Mouse (Mus musculus): ENCODE measurements around the gene Lrrc7.

Lrrc7 gene

GRCm38 (mm10) chr3:158362091-158362490, 199.9 kb downstream of the Lrrc7 start:
- no peak for DNase-seq

GRCm38 (mm10) chr3:158356706-158357105, 205.3 kb downstream of the Lrrc7 start:
- DNase-seq: no peak

GRCm38 (mm10) chr3:158356194-158356593, 205.8 kb downstream of the Lrrc7 start:
- DNase-seq: no peak

- no peak for DNase-seq
Measured at GRCm38 (mm10) chr3:158340808-158341207, 221.2 kb downstream of the Lrrc7 start.

- no peak for DNase-seq
Measured at GRCm38 (mm10) chr3:158330085-158330484, 231.9 kb downstream of the Lrrc7 start.

GRCm38 (mm10) chr3:158310391-158310790, 251.6 kb downstream of the Lrrc7 start:
- no peak for DNase-seq

- DNase-seq: no peak
Measured at GRCm38 (mm10) chr3:158307415-158307814, 254.6 kb downstream of the Lrrc7 start.

- no peak for DNase-seq
Measured at GRCm38 (mm10) chr3:158298732-158299131, 263.3 kb downstream of the Lrrc7 start.

GRCm38 (mm10) chr3:158295041-158295440, 267.0 kb downstream of the Lrrc7 start:
- DNase-seq: no peak

GRCm38 (mm10) chr3:158284431-158284830, 277.6 kb downstream of the Lrrc7 start:
- DNase-seq: no peak

GRCm38 (mm10) chr3:158278631-158279030, 283.4 kb downstream of the Lrrc7 start:
- DNase-seq: no peak

GRCm38 (mm10) chr3:158272700-158273099, 289.3 kb downstream of the Lrrc7 start:
- no peak for DNase-seq

GRCm38 (mm10) chr3:158270887-158271286, 291.1 kb downstream of the Lrrc7 start:
- no peak for DNase-seq

- no peak for DNase-seq
Measured at GRCm38 (mm10) chr3:158252576-158252975, 309.4 kb downstream of the Lrrc7 start.

- no peak for DNase-seq
Measured at GRCm38 (mm10) chr3:158247672-158248071, 314.3 kb downstream of the Lrrc7 start.

- DNase-seq: no peak
Measured at GRCm38 (mm10) chr3:158210657-158211056, 351.4 kb downstream of the Lrrc7 start.

- DNase-seq: no peak
Measured at GRCm38 (mm10) chr3:158210026-158210425, 352.0 kb downstream of the Lrrc7 start.

- no peak for DNase-seq
Measured at GRCm38 (mm10) chr3:158207840-158208239, 354.2 kb downstream of the Lrrc7 start.

- DNase-seq: no peak
Measured at GRCm38 (mm10) chr3:158202776-158203175, 359.2 kb downstream of the Lrrc7 start.

GRCm38 (mm10) chr3:158195426-158195825, 366.6 kb downstream of the Lrrc7 start:
- DNase-seq: no peak

GRCm38 (mm10) chr3:158193229-158193628, 368.8 kb downstream of the Lrrc7 start:
- no peak for DNase-seq

- DNase-seq: no peak
Measured at GRCm38 (mm10) chr3:158174880-158175735, 386.9 kb downstream of the Lrrc7 start.

GRCm38 (mm10) chr3:158169180-158169579, 392.8 kb downstream of the Lrrc7 start:
- no peak for DNase-seq

- DNase-seq: no peak
Measured at GRCm38 (mm10) chr3:158168454-158168853, 393.6 kb downstream of the Lrrc7 start.

GRCm38 (mm10) chr3:158165004-158165403, 397.0 kb downstream of the Lrrc7 start:
- no peak for DNase-seq
